Mouse (Mus musculus) lung, postnatal 0 days (tissue): ENCODE measurements around the gene Abhd10. TPM values are rescaled to one million over a fixed set of nuclear protein-coding genes. Genes with fewer than 3 reads are reported as not detected.

Experiments
- ATAC-seq: fragments of 200-750 bp; cut with Nextera tagmentation; 2 replicates; pipeline ENCODE4 v1.8.0; 2017; ENCODE audit warnings: moderate library complexity
- DNase-seq: peaks from one replicate; pipeline ENCODE4 v3.0.0-alpha.2; 2016; ENCODE audit warnings: low spot score
- H3K27ac ChIP-seq: fragments of 300-500 bp; sonication (generic); 2 replicates; pipeline ENCODE4 v1.5.1; 2014; ENCODE audit warnings: antibody characterized with exemption, mild to moderate bottlenecking, low read length, mixed read lengths
- H3K27me3 ChIP-seq: fragments of 300-500 bp; sonication (generic); replicated peaks from 2 replicates; pipeline ENCODE4 v1.6.1; 2014; ENCODE audit warnings: low read length, mixed read lengths; ENCODE audit not compliant: insufficient read depth
- H3K36me3 ChIP-seq: fragments of 300-500 bp; sonication (generic); 2 replicates; pipeline ENCODE4 v1.6.1; 2014; ENCODE audit warnings: low read length, mixed read lengths; ENCODE audit not compliant: insufficient read depth
- H3K4me1 ChIP-seq: fragments of 300-500 bp; sonication (generic); 2 replicates; pipeline ENCODE4 v1.6.1; 2014; ENCODE audit warnings: antibody characterized with exemption, low read depth, low read length, mixed read lengths; ENCODE audit not compliant: insufficient read depth
- H3K4me2 ChIP-seq: fragments of 300-500 bp; sonication (generic); replicated peaks from 2 replicates; pipeline ENCODE4 v1.6.1; 2014; ENCODE audit warnings: low read depth, mild to moderate bottlenecking, low read length, moderate library complexity, mixed read lengths
- H3K4me3 ChIP-seq: fragments of 300-500 bp; sonication (generic); 2 replicates; pipeline ENCODE4 v1.5.1; 2014; ENCODE audit warnings: low read depth, low read length
- H3K9ac ChIP-seq: fragments of 300-500 bp; sonication (generic); replicated peaks from 2 replicates; pipeline ENCODE4 v1.6.1; 2014; ENCODE audit warnings: low read depth, mild to moderate bottlenecking
- H3K9me3 ChIP-seq: fragments of 300-500 bp; sonication (generic); 2 replicates; pipeline ENCODE4 v1.6.1; 2016; ENCODE audit warnings: low read length, mixed read lengths
- CTCF ChIP-seq: IDR thresholded peaks from 2 replicates; pipeline ENCODE4 v1.5.1; 2016; ENCODE audit warnings: antibody characterized with exemption, mild to moderate bottlenecking
- EP300 ChIP-seq: IDR thresholded peaks from 2 replicates; pipeline ENCODE4 v1.6.1; 2016; ENCODE audit warnings: antibody characterized with exemption, mild to moderate bottlenecking, control low read depth
- WGBS: fragments of 180-500 bp; shearing (Covaris S2); extraction: QIAGEN DNeasy Blood & Tissue Kit; methylation state at CpG from one replicate; pipeline ENCODE4 v1.1.7; 2014; 5-methylcytosine and 5-hydroxymethylcytosine counted together
- polyA plus RNA-seq: library from polyadenylated mRNA; unstranded; fragments of >200 nt; fragmentation: Nextera tagmentation; extraction: Ambion mirVana; gene quantifications from 2 replicates; pipeline ENCODE4 v1.2.1, GENCODE M21; 2015

The Abhd10 gene
- polyA plus RNA-seq, 1 experiment from 2014 or later: 21.7 TPM

DNA sequence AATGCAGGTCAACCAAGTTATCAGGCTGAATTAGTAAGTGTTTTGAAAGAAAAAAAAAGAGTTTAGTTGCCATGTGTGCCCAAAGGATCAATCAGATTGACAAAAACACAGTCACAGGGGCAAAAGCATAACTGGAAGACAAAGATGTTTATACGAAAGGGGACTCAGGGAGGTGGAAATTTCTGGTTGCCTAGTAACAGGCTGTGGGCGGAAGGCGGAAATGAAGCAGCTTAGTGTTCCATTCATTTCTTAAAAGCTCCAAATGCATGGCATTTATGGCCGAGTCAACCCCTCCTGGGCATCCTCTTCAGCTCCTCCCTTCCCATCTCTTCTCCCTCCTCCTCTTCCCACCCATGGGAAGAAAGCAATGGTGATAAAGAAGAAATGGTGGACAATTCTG, 52.6 kb downstream of the Abhd10 start:
- DNase-seq (peak; percentile 19), ATAC-seq (no peak)
- H3K9ac ChIP-seq: no peak overlapping the region
- TF ChIP-seq EP300: no peak
- no peak for TF ChIP-seq CTCF
- H3K36me3 ChIP-seq: no peaks in the 10 kb centered on the region
- H3K4me2 ChIP-seq: no peak overlapping the region
- H3K27me3 ChIP-seq: no peaks in the 10 kb centered on the region
- WGBS: 18% methylated on average over 4 of the region's 4 CpGs
- H3K4me3 ChIP-seq: no peak overlapping the region
- no peaks in the 10 kb centered on the region for H3K9me3 ChIP-seq
- H3K4me1 ChIP-seq: no peaks in the 10 kb centered on the region
- no peak overlapping the region for H3K27ac ChIP-seq

DNA sequence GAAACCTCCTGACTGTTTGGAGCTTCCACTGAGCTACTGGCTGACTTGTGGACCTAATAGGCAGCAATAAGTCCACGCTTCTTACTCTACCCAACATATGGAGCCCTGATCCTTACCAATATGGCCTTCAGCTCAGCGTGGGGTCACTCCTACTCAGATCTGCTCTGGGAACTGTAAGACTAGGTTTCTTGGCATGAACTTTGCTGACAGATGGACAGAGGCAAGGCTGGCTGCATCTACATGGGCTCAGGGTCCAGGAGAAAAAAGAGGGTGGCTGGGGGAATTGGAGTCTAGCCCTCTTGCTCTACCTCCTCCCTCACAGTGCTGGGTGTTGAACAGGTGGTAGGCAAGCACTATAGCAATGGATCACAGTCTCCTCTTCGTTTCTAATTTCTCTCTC, 55.9 kb downstream of the Abhd10 start:
- H3K9me3 ChIP-seq: no peaks in the 10 kb centered on the region
- TF ChIP-seq CTCF (no peak), EP300 (no peak)
- no peaks in the 10 kb centered on the region for H3K27me3 ChIP-seq
- no peak for ATAC-seq
- H3K9ac ChIP-seq: no peak overlapping the region
- 87% methylated on average over 3 of the region's 3 CpGs for WGBS
- H3K4me1 ChIP-seq: no peaks in the 10 kb centered on the region
- H3K36me3 ChIP-seq: no peaks in the 10 kb centered on the region
- no peak for DNase-seq
- H3K4me3 ChIP-seq: no peak overlapping the region
- no peak overlapping the region for H3K4me2 ChIP-seq
- no peak overlapping the region for H3K27ac ChIP-seq

DNA sequence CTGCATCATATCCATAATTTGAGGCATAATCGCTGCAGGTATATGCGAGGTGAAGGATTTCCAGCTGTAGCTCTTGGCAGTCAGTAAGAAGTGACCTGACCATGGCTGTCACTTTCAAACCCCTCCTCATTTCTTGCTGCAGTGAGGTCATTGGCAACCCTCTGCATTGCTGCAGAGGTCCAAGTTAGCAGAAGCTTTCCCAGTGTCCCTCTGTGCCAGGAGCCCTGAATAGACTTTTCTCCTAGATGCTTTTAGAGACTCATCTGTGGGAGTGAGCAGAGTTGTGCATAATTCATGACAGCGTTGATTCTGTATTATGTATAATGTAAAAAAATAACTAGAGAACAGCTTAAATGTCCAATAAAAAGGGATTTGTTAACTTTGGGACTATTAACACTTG, 57.5 kb downstream of the Abhd10 start:
- 60% methylated on average over 3 of the region's 3 CpGs for WGBS
- ATAC-seq (no peak), DNase-seq (no peak)
- H3K4me2 ChIP-seq: no peak overlapping the region
- no peaks in the 10 kb centered on the region for H3K27me3 ChIP-seq
- TF ChIP-seq EP300 (no peak), CTCF (no peak)
- no peak overlapping the region for H3K9ac ChIP-seq
- no peaks in the 10 kb centered on the region for H3K4me1 ChIP-seq
- no peaks in the 10 kb centered on the region for H3K9me3 ChIP-seq
- no peak overlapping the region for H3K4me3 ChIP-seq
- no peak overlapping the region for H3K27ac ChIP-seq
- no peaks in the 10 kb centered on the region for H3K36me3 ChIP-seq

DNA sequence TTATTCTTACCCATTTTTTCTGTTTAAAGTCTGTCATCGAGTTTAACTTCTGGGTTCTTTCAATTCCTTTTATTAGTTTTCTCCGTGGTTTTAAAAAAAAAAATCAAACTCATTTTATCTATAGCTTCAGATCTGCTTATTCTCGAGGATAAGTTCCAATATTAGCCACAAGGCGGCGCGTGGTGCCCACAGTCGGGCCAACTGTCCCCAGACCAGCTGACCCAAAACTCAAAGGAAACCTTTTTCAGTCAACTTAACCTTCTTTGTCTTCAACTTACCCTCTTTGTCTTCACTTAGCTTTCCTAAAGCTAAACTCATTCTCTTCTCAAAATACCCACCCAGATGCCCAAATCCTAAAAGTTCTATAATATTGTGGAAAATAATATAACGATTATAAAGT, 57.9 kb downstream of the Abhd10 start:
- WGBS: 14% methylated on average over 8 of the region's 8 CpGs

More for the DNA sequence above, 57.9 kb downstream of the Abhd10 start:
- H3K9me3 ChIP-seq: no peaks in the 10 kb centered on the region
- H3K27ac ChIP-seq: no peak overlapping the region
- peak; percentile 85 for TF ChIP-seq CTCF
- no peak for TF ChIP-seq EP300
- no peak overlapping the region for H3K4me2 ChIP-seq
- H3K4me3 ChIP-seq: no peak overlapping the region
- no peaks in the 10 kb centered on the region for H3K36me3 ChIP-seq
- ATAC-seq: no peak
- no peaks in the 10 kb centered on the region for H3K4me1 ChIP-seq
- H3K27me3 ChIP-seq: no peaks in the 10 kb centered on the region
- DNase-seq: peak; percentile 57
- no peak overlapping the region for H3K9ac ChIP-seq

Other genes starting within 250 kb of the Abhd10 start
- gene Gm609, start 250.0 kb downstream of the Abhd10 start, polyA plus RNA-seq: 0.07 TPM in 1 of 2 replicates, not detected in the other
- not detected in 2 replicates for gene Gm17783, start 210.9 kb downstream of the Abhd10 start, polyA plus RNA-seq
- not detected in 2 replicates for gene Slc9c1, start 207.6 kb downstream of the Abhd10 start, polyA plus RNA-seq
- 0.10 and 0.26 TPM in 2 replicates for gene Gcsam, start 132.6 kb downstream of the Abhd10 start, polyA plus RNA-seq
- gene BC016579, start 88.9 kb downstream of the Abhd10 start, polyA plus RNA-seq: 0.30 and 0.31 TPM in 2 replicates
- gene Tmprss7, start 49.3 kb downstream of the Abhd10 start, polyA plus RNA-seq: 0.10 and 0.13 TPM in 2 replicates
- gene Tagln3, start 18.3 kb downstream of the Abhd10 start, polyA plus RNA-seq: 0.53 and 0.76 TPM in 2 replicates
- 54.2 and 66.7 TPM in 2 replicates for gene Phldb2, start 210.6 kb upstream of the Abhd10 start, polyA plus RNA-seq